Mouse (Mus musculus): ENCODE results near the gene Apoo. TPM values are rescaled to one million over a fixed set of nuclear protein-coding genes. Genes with fewer than 3 reads are reported as not detected.
"Not testable (repeated sequence)": the region's sequence is repeated elsewhere in the genome, so short reads cannot be mapped to it uniquely, and the experiment has no call there.

Apoo gene
- 91.0 and 102 TPM in 2 replicates for polyA plus RNA-seq (2015; fragmentation: Nextera tagmentation; extraction: Ambion mirVana)

- H3K4me3 ChIP-seq (ENCODE audit: low read depth, low read length), result peak within 1 kb of the TSS; percentile 61
- ATAC-seq, result peak; percentile 99
- peak within 1 kb of the TSS; percentile 40 for H3K9ac ChIP-seq (ENCODE audit: low read depth, low read length)
- peak; percentile 77 for TF ChIP-seq CTCF (IDR thresholded peaks at IDR 0.05; ENCODE audit: low read depth)
- peak within 1 kb of the TSS; percentile 60 for H3K4me2 ChIP-seq (replicated peaks; ENCODE audit: low read depth)
- no peaks in the 10 kb centered on the region for H3K36me3 ChIP-seq (ENCODE audit: control insufficient read depth, insufficient read depth)
- H3K27ac ChIP-seq (ENCODE audit: low read depth, low read length), result peak within 1 kb of the TSS; percentile 46; the same call in 1 of the 2 replicates
- 18% methylated on average over 46 of the region's 46 CpGs for WGBS
- no peaks in the 10 kb centered on the region for H3K9me3 ChIP-seq (ENCODE audit: control insufficient read depth)
- peaks cover 27% of the 10 kb centered on the region for H3K27me3 ChIP-seq (replicated peaks; ENCODE audit: control insufficient read depth, insufficient read depth, low read length)
- H3K4me1 ChIP-seq (replicated peaks; ENCODE audit: control insufficient read depth, insufficient read depth, low read length), result no peaks in the 10 kb centered on the region
Measured at GRCm38 (mm10) chrX:94366670-94367241, at the start of gene Apoo, which contains the start of gene Fam90a1b. Apoo (plus strand) TSS chrX:94367117. Fam90a1b (minus strand) TSS chrX:94366777.

- no peaks in the 10 kb centered on the region; the same call in 1 of the 2 replicates for H3K27me3 ChIP-seq (replicated peaks; ENCODE audit: control insufficient read depth, insufficient read depth, low read length)
- H3K27ac ChIP-seq (ENCODE audit: low read depth, low read length), result no peak overlapping the region
- WGBS, result 79% methylated on average over 11 of the region's 11 CpGs
- no peak overlapping the region for H3K4me2 ChIP-seq (replicated peaks; ENCODE audit: low read depth)
- no peaks in the 10 kb centered on the region for H3K9me3 ChIP-seq (ENCODE audit: control insufficient read depth)
- no peak for TF ChIP-seq CTCF (IDR thresholded peaks at IDR 0.05; ENCODE audit: low read depth)
- H3K4me3 ChIP-seq (ENCODE audit: low read depth, low read length), result no peak overlapping the region
- H3K4me1 ChIP-seq (replicated peaks; ENCODE audit: control insufficient read depth, insufficient read depth, low read length), result no peaks in the 10 kb centered on the region
- H3K9ac ChIP-seq (ENCODE audit: low read depth, low read length), result no peak overlapping the region
- no peak for ATAC-seq
- H3K36me3 ChIP-seq (ENCODE audit: control insufficient read depth, insufficient read depth), result no peaks in the 10 kb centered on the region
Measured at GRCm38 (mm10) chrX:94321036-94321902, 45.6 kb upstream of the Apoo start.

- H3K9me3 ChIP-seq (ENCODE audit: control insufficient read depth); H3K4me1 ChIP-seq (replicated peaks; ENCODE audit: control insufficient read depth, insufficient read depth, low read length); ATAC-seq; H3K36me3 ChIP-seq (ENCODE audit: control insufficient read depth, insufficient read depth); H3K4me2 ChIP-seq (replicated peaks; ENCODE audit: low read depth); H3K9ac ChIP-seq (ENCODE audit: low read depth, low read length); H3K27ac ChIP-seq (ENCODE audit: low read depth, low read length); H3K27me3 ChIP-seq (replicated peaks; ENCODE audit: control insufficient read depth, insufficient read depth, low read length); H3K4me3 ChIP-seq (ENCODE audit: low read depth, low read length): not testable (repeated sequence)
- WGBS, result 88% methylated on average over 4 of the region's 4 CpGs
Measured at GRCm38 (mm10) chrX:94343638-94344037, 23.3 kb upstream of the Apoo start.

- no peaks in the 10 kb centered on the region for H3K36me3 ChIP-seq (ENCODE audit: control insufficient read depth, insufficient read depth)
- 32% methylated on average over 14 of the region's 14 CpGs for WGBS
- H3K27ac ChIP-seq (ENCODE audit: low read depth, low read length), result no peak overlapping the region
- H3K4me1 ChIP-seq (replicated peaks; ENCODE audit: control insufficient read depth, insufficient read depth, low read length), result no peaks in the 10 kb centered on the region
- H3K4me2 ChIP-seq (replicated peaks; ENCODE audit: low read depth), result peak overlapping the region; percentile 52
- H3K9ac ChIP-seq (ENCODE audit: low read depth, low read length), result no peak overlapping the region
- TF ChIP-seq CTCF (IDR thresholded peaks at IDR 0.05; ENCODE audit: low read depth), result no peak
- H3K4me3 ChIP-seq (ENCODE audit: low read depth, low read length), result peak overlapping the region; percentile 61
- H3K9me3 ChIP-seq (ENCODE audit: control insufficient read depth), result no peaks in the 10 kb centered on the region
- no peak for ATAC-seq
- H3K27me3 ChIP-seq (replicated peaks; ENCODE audit: control insufficient read depth, insufficient read depth, low read length), result peaks cover 35% of the 10 kb centered on the region
Measured at GRCm38 (mm10) chrX:94365381-94365925, 1.5 kb upstream of the Apoo start.

- no peak for ATAC-seq
- H3K9ac ChIP-seq (ENCODE audit: low read depth, low read length), result no peak overlapping the region
- WGBS, result 27% methylated on average over 16 of the region's 16 CpGs
Measured at GRCm38 (mm10) chrX:94366029-94366428, 888 bp upstream of the Apoo start.

GRCm38 (mm10) chrX:94367248-94367647 lies 331 bp downstream of the Apoo start:
- Histone ChIP-seq H3K9me3 (ENCODE audit: control insufficient read depth) (no peaks in the 10 kb centered on the region), H3K27ac (ENCODE audit: low read depth, low read length) (peak overlapping the region; percentile 46; the same call in 1 of the 2 replicates), H3K4me2 (replicated peaks; ENCODE audit: low read depth) (peak overlapping the region; percentile 60), H3K4me3 (ENCODE audit: low read depth, low read length) (peak overlapping the region; percentile 61), H3K27me3 (replicated peaks; ENCODE audit: control insufficient read depth, insufficient read depth, low read length) (peaks cover 27% of the 10 kb centered on the region), H3K9ac (ENCODE audit: low read depth, low read length) (peak overlapping the region; percentile 40), H3K4me1 (replicated peaks; ENCODE audit: control insufficient read depth, insufficient read depth, low read length) (no peaks in the 10 kb centered on the region), H3K36me3 (ENCODE audit: control insufficient read depth, insufficient read depth) (no peaks in the 10 kb centered on the region)
- no peak; the same call in 1 of the 2 replicates for ATAC-seq
- no peak for TF ChIP-seq CTCF (IDR thresholded peaks at IDR 0.05; ENCODE audit: low read depth)
- WGBS, result 17% methylated on average over 17 of the region's 17 CpGs

More at GRCm38 (mm10) chrX:94366029-94366428, 888 bp upstream of the Apoo start:
- Histone ChIP-seq H3K9me3 (ENCODE audit: control insufficient read depth) (no peaks in the 10 kb centered on the region), H3K4me3 (ENCODE audit: low read depth, low read length) (peak overlapping the region; percentile 61), H3K4me1 (replicated peaks; ENCODE audit: control insufficient read depth, insufficient read depth, low read length) (no peaks in the 10 kb centered on the region), H3K4me2 (replicated peaks; ENCODE audit: low read depth) (peak overlapping the region; percentile 52), H3K36me3 (ENCODE audit: control insufficient read depth, insufficient read depth) (no peaks in the 10 kb centered on the region), H3K27ac (ENCODE audit: low read depth, low read length) (no peak overlapping the region), H3K27me3 (replicated peaks; ENCODE audit: control insufficient read depth, insufficient read depth, low read length) (peaks cover 29% of the 10 kb centered on the region)
- no peak for TF ChIP-seq CTCF (IDR thresholded peaks at IDR 0.05; ENCODE audit: low read depth)
